Mouse (Mus musculus) midbrain, embryonic 16.5 days (tissue): ENCODE data around the gene Capzb. TPM values are rescaled to one million over a fixed set of nuclear protein-coding genes. Genes with fewer than 3 reads are reported as not detected.

ENCODE experiments used
- ATAC-seq: fragments of 200-750 bp; cut with Nextera tagmentation; 2 replicates; pipeline ENCODE4 v1.8.0; 2017; ENCODE audit warnings: moderate TSS enrichment
- H3K27ac ChIP-seq: fragments of 300-500 bp; sonication (generic); 2 replicates; pipeline ENCODE4 v1.5.1; 2014; ENCODE audit warnings: mild to moderate bottlenecking, low read length, mixed read lengths
- H3K27me3 ChIP-seq: fragments of 300-500 bp; sonication (generic); 2 replicates; pipeline ENCODE4 v1.6.1; 2014; ENCODE audit warnings: low read depth, low read length, mixed read lengths; ENCODE audit not compliant: control insufficient read depth, insufficient read depth
- H3K36me3 ChIP-seq: fragments of 300-500 bp; sonication (generic); 2 replicates; pipeline ENCODE4 v1.6.1; 2014; ENCODE audit warnings: mild to moderate bottlenecking, low read length, moderate library complexity, mixed read lengths; ENCODE audit not compliant: control insufficient read depth, insufficient read depth
- H3K4me1 ChIP-seq: fragments of 300-500 bp; sonication (generic); 2 replicates; pipeline ENCODE4 v1.6.1; 2014; ENCODE audit warnings: mild to moderate bottlenecking, low read length, mixed read lengths; ENCODE audit not compliant: control insufficient read depth, insufficient read depth
- H3K4me2 ChIP-seq: fragments of 300-500 bp; sonication (generic); 2 replicates; pipeline ENCODE4 v1.6.1; 2014; ENCODE audit warnings: mild to moderate bottlenecking, low read length, mixed read lengths
- H3K4me3 ChIP-seq: fragments of 300-500 bp; sonication (generic); 2 replicates; pipeline ENCODE4 v1.5.1; 2014; ENCODE audit warnings: low read depth, mild to moderate bottlenecking, low read length, moderate library complexity, mixed read lengths
- H3K9ac ChIP-seq: fragments of 300-500 bp; sonication (generic); 2 replicates; pipeline ENCODE4 v1.6.1; 2014; ENCODE audit warnings: low read depth, low read length, mixed read lengths
- H3K9me3 ChIP-seq: fragments of 300-500 bp; sonication (generic); replicated peaks from 2 replicates; pipeline ENCODE4 v1.6.1; 2014; ENCODE audit warnings: mild to moderate bottlenecking, low read length, mixed read lengths; ENCODE audit not compliant: control insufficient read depth, poor library complexity, severe bottlenecking
- WGBS: fragments of 180-500 bp; shearing (Covaris S2); extraction: QIAGEN DNeasy Blood & Tissue Kit; methylation state at CpG from one replicate; pipeline ENCODE4 v1.1.7; 2014; 5-methylcytosine and 5-hydroxymethylcytosine counted together
- polyA plus RNA-seq: library from polyadenylated mRNA; unstranded; fragments of >200 nt; fragmentation: Nextera tagmentation; extraction: Ambion mirVana; gene quantifications from 2 replicates; pipeline ENCODE4 v1.2.1, GENCODE M21; 2015

Gene Capzb
- polyA plus RNA-seq, 1 experiment from 2014 or later = 331 TPM

- no peaks in the 10 kb centered on the region for H3K9me3 ChIP-seq
- 0 out of 2 replicates have a peak overlapping the region, but pooled peaks have one; percentile 11 for H3K27ac ChIP-seq
- H3K27me3 ChIP-seq = no peaks in the 10 kb centered on the region
- no peaks in the 10 kb centered on the region for H3K36me3 ChIP-seq
- no peak overlapping the region for H3K9ac ChIP-seq
- no peak overlapping the region for H3K4me2 ChIP-seq
- H3K4me3 ChIP-seq = no peak overlapping the region
- WGBS = 83% methylated on average over 11 of the region's 11 CpGs
- peaks cover 7% of the 10 kb centered on the region; the same call in 1 of the 2 replicates for H3K4me1 ChIP-seq
- ATAC-seq = no peak
These were observed 21.3 kb downstream of the Capzb start for GRCm38 (mm10) chr4:139213935-139214371.

- Histone ChIP-seq H3K9ac (no peak overlapping the region), H3K27ac (no peak overlapping the region), H3K4me3 (no peak overlapping the region), H3K27me3 (no peaks in the 10 kb centered on the region), H3K4me1 (peaks cover 7% of the 10 kb centered on the region; the same call in 1 of the 2 replicates), H3K9me3 (no peaks in the 10 kb centered on the region), H3K36me3 (no peaks in the 10 kb centered on the region), H3K4me2 (no peak overlapping the region)
- WGBS = 84% methylated on average over 9 of the region's 9 CpGs
- no peak for ATAC-seq
These were observed 23.9 kb downstream of the Capzb start for GRCm38 (mm10) chr4:139216566-139216965.

- no peak for ATAC-seq
- 76% methylated on average over 3 of the region's 3 CpGs for WGBS
- Histone ChIP-seq H3K27ac (no peak overlapping the region), H3K36me3 (no peaks in the 10 kb centered on the region), H3K4me1 (peaks cover 4% of the 10 kb centered on the region; the same call in 1 of the 2 replicates), H3K4me3 (no peak overlapping the region), H3K27me3 (no peaks in the 10 kb centered on the region), H3K4me2 (no peak overlapping the region), H3K9ac (no peak overlapping the region), H3K9me3 (no peaks in the 10 kb centered on the region)
These were observed 25.8 kb downstream of the Capzb start for GRCm38 (mm10) chr4:139218539-139218938.

DNA sequence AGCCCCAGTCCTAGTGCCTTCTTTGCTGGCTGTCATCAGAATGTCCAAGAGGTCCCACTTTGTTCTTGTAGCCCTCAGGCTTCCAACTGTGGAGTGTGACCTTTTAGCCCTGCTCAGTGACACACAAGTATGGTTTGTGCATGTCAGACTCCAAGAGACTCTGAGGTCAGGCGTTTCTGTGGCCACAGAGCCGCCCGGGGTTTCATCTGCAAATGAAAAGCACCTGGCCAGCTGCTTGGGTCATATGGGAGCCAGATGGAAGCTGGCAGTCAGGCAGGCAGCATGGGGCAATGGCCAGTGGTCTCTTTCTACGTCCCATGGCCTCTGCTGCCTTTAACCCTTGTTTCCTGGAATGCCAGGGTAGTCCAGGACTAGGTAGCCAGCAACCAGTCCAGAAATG, 27.0 kb downstream of the Capzb start:
- Histone ChIP-seq H3K36me3 (no peaks in the 10 kb centered on the region), H3K4me1 (no peaks in the 10 kb centered on the region)
- 74% methylated on average over 4 of the region's 4 CpGs for WGBS

DNA sequence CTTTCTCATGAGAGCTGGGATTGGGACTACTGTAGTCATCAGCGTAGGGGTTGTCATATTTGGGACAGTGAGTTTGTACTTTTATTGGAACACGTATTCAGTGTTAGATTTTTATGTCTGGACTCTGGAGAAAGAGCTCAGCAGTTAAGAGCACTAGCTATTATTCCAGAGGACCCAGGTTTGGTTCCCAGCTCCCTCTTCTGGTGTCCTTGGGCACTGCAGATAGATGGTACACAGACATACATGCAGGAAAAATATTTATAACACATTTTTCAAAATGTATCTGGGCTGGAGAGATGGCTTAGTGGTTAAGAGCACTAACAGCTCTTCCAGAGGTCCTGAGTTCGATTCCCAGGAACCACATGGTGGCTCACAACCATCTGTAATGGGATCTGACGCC, 28.3 kb downstream of the Capzb start:
- ATAC-seq = no peak
- Histone ChIP-seq H3K27me3 (no peaks in the 10 kb centered on the region), H3K27ac (no peak overlapping the region), H3K36me3 (peaks cover 3% of the 10 kb centered on the region; the same call in 1 of the 2 replicates), H3K4me2 (no peak overlapping the region), H3K4me3 (no peak overlapping the region), H3K4me1 (no peaks in the 10 kb centered on the region), H3K9ac (no peak overlapping the region), H3K9me3 (no peaks in the 10 kb centered on the region)
- 95% methylated on average over 4 of the region's 4 CpGs for WGBS

More for the DNA sequence above, 27.0 kb downstream of the Capzb start:
- H3K27ac ChIP-seq = no peak overlapping the region
- H3K4me2 ChIP-seq = no peak overlapping the region
- no peak for ATAC-seq
- no peak overlapping the region for H3K9ac ChIP-seq
- no peaks in the 10 kb centered on the region for H3K9me3 ChIP-seq
- H3K4me3 ChIP-seq = no peak overlapping the region
- H3K27me3 ChIP-seq = no peaks in the 10 kb centered on the region

- Histone ChIP-seq H3K9ac (no peak overlapping the region), H3K4me1 (no peaks in the 10 kb centered on the region), H3K36me3 (peaks cover 3% of the 10 kb centered on the region; the same call in 1 of the 2 replicates), H3K27me3 (no peaks in the 10 kb centered on the region), H3K4me2 (no peak overlapping the region), H3K4me3 (no peak overlapping the region), H3K27ac (no peak overlapping the region), H3K9me3 (no peaks in the 10 kb centered on the region)
- ATAC-seq = no peak
- WGBS = 88% methylated on average over 4 of the region's 4 CpGs
These were observed 29.1 kb downstream of the Capzb start for GRCm38 (mm10) chr4:139221837-139222236.

DNA sequence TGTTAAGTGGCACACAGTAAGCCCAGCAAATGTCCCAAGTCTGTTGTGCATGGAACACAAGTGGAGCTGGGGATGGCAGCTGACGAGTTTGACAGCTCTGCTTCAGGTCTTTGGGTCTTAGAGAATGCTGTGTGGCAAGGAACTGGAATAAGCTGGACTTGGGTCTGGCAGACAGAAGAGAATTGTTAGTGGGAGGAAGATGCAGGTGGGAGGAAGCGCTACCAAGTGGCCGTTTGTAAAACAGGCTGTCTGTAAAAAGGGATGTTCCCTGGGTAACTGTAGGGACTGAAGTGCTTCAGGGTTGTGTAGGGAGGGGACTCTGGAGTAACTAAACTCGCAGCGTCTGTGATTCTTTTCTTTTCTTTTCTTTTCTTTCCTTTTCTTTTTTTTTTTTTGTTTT, 32.4 kb downstream of the Capzb start:
- Histone ChIP-seq H3K9ac (no peak overlapping the region), H3K4me1 (no peaks in the 10 kb centered on the region), H3K9me3 (no peaks in the 10 kb centered on the region), H3K27me3 (no peaks in the 10 kb centered on the region), H3K4me2 (no peak overlapping the region), H3K4me3 (no peak overlapping the region), H3K36me3 (peaks cover 3% of the 10 kb centered on the region; the same call in 1 of the 2 replicates), H3K27ac (no peak overlapping the region)
- WGBS = 73% methylated on average over 5 of the region's 5 CpGs
- ATAC-seq = no peak

DNA sequence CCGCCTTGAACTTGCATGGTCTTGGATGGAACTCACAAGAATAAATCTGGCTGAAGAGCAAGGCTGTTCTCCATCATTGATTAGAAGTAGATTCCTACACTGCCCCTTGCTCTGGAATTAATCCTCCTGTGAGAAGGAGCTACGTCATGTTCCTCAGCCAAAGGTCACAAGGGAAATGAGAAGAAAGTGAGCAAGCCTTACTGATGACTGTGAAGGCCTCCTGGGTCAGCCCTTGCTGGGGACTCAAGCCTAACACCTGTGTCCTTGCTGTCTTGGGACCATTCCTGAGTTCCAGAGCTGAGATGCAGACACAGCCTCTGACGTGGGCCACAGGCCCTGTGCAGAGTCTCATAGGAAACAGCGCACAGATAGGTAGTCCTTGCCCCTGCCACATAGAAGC, 33.2 kb downstream of the Capzb start:
- no peak overlapping the region for H3K4me3 ChIP-seq
- no peaks in the 10 kb centered on the region for H3K9me3 ChIP-seq
- H3K27ac ChIP-seq = no peak overlapping the region
- H3K9ac ChIP-seq = no peak overlapping the region
- no peak overlapping the region for H3K4me2 ChIP-seq
- H3K4me1 ChIP-seq = peaks cover 4% of the 10 kb centered on the region; the same call in 1 of the 2 replicates
- H3K27me3 ChIP-seq = no peaks in the 10 kb centered on the region
- no peak for ATAC-seq
- peaks cover 3% of the 10 kb centered on the region; the same call in 1 of the 2 replicates for H3K36me3 ChIP-seq
- WGBS = 87% methylated on average over 4 of the region's 4 CpGs

DNA sequence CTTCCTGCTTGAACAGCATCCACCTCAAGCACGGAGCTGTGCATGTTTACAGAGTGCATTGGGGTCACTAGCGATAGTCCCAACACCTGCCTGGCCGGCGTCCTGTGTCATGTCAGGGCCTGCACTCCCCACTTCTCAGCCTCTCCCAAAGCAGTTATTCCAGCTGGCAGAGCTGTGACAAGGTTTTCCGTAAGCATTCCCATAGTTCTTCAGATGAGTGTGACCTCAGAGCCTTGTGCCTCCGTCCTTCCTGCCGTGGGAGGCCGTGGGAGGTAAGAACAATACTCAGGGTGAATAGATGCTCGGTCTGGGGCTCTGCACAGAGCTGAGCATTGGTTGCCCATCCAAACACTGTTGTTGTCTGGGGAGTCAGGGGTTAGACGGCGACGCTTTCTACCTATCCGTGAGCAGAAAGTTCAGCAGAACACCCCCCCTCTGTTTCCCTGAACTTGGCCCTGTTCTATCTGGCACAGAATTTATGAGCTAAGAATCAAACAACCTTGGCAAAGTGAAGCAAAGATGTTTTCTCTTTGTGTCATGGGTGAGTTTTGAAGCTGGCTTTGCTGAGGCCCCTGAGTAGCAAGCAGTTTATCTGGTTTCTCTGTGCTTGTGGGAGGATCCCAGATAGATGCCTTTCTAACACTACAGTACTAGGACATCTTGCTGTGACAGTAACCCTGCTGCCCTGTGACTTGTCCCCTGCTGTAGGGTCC, 34.0 kb downstream of the Capzb start:
- H3K36me3 ChIP-seq = peaks cover 3% of the 10 kb centered on the region; the same call in 1 of the 2 replicates
- no peaks in the 10 kb centered on the region for H3K9me3 ChIP-seq
- no peak overlapping the region for H3K4me2 ChIP-seq
- H3K9ac ChIP-seq = no peak overlapping the region
- no peak overlapping the region for H3K4me3 ChIP-seq
- WGBS = 80% methylated on average over 13 of the region's 13 CpGs
- H3K4me1 ChIP-seq = peaks cover 4% of the 10 kb centered on the region; the same call in 1 of the 2 replicates
- no peaks in the 10 kb centered on the region for H3K27me3 ChIP-seq
- H3K27ac ChIP-seq = no peak overlapping the region
- no peak for ATAC-seq
